Mouse (Mus musculus) CH12.LX (cell line): ENCODE results near the gene Aox1.

Experiments
- CHD2 ChIP-seq: IDR thresholded peaks from 2 replicates; pipeline ENCODE4 v1.6.1; 2011; ENCODE audit warnings: low read length, improper control_type of control experiment
- CTCF ChIP-seq, 2 experiments: IDR thresholded peaks in 1 of 2; conservative IDR thresholded peaks in 1 of 2; 2 replicates each; pipeline ENCODE4 v1.5.1; 2011 to 2012; ENCODE audit warnings: low read depth in 2 of 2, low read length in 2 of 2, improper control_type of control experiment in 1 of 2, inconsistent platforms in 1 of 2, mild to moderate bottlenecking in 1 of 2, moderate library complexity in 1 of 2
- EP300 ChIP-seq: IDR thresholded peaks from 2 replicates; pipeline ENCODE4 v1.6.1; 2011; ENCODE audit warnings: low read length, improper control_type of control experiment
- HCFC1 ChIP-seq: IDR thresholded peaks from 2 replicates; pipeline ENCODE4 v1.6.1; 2012; ENCODE audit warnings: low read depth, mild to moderate bottlenecking, inconsistent platforms, low read length, improper control_type of control experiment
- MAFK ChIP-seq: IDR thresholded peaks from 2 replicates; pipeline ENCODE4 v1.6.1; 2011; ENCODE audit warnings: low read length, improper control_type of control experiment; ENCODE audit not compliant: insufficient replicate concordance
- MEF2A ChIP-seq: IDR thresholded peaks from 2 replicates; pipeline ENCODE4 v1.6.1; 2014; ENCODE audit warnings: low read depth, mild to moderate bottlenecking, inconsistent platforms, low read length, improper control_type of control experiment, borderline replicate concordance
- MXI1 ChIP-seq: IDR thresholded peaks from 2 replicates; pipeline ENCODE4 v1.6.1; 2011; ENCODE audit warnings: mild to moderate bottlenecking, low read depth, low read length, improper control_type of control experiment
- NELFE ChIP-seq: IDR thresholded peaks from 2 replicates; pipeline ENCODE4 v1.6.1; 2011; ENCODE audit warnings: low read depth, low read length, improper control_type of control experiment
- RAD21 ChIP-seq: IDR thresholded peaks from 2 replicates; pipeline ENCODE4 v1.6.1; 2011; ENCODE audit warnings: low read depth, mild to moderate bottlenecking, low read length, improper control_type of control experiment, moderate library complexity
- SIN3A ChIP-seq: IDR thresholded peaks from 2 replicates; pipeline ENCODE4 v1.6.1; 2012; ENCODE audit warnings: low read length, improper control_type of control experiment, inconsistent platforms
- TBP ChIP-seq: conservative IDR thresholded peaks from 2 replicates; pipeline ENCODE4 v1.6.1; 2011; ENCODE audit warnings: low read depth, low read length, improper control_type of control experiment
- ZNF384 ChIP-seq: IDR thresholded peaks from 2 replicates; pipeline ENCODE4 v1.6.1; 2012; ENCODE audit warnings: low read depth, low read length, improper control_type of control experiment, inconsistent platforms

DNA sequence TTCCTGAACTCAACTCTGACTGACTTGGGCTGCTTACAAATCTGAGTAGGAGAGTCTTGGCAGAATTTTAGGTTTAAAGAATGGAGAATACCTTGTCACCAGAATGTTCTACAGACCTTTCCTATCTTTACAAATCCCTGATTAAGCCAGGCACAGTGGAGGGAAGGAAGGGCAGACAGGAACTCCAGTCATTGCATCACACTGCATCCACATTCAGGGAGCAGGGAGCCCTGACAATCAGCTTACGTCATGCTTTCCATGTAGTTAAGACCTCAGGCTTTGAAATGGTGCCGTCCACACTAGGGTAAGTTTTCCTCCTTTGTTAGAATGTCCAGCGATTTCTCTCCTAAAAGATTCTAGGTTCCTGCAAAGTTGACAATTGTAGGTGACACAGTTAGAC lies 61.5 kb downstream of the Aox1 start:
- TF ChIP-seq NELFE, result no peak
- no peak for TF ChIP-seq MEF2A
- no peak for TF ChIP-seq MAFK
- no peak for TF ChIP-seq MXI1
- no peak for TF ChIP-seq ZNF384
- no peak for TF ChIP-seq TBP
- no peak for TF ChIP-seq CTCF (conservative IDR thresholded peaks at IDR 0.05 in 1 of 2, IDR thresholded peaks at IDR 0.05 in 1 of 2; ENCODE audit: low read depth in 2 of 2, low read length in 2 of 2)
- TF ChIP-seq CHD2, result no peak
- no peak for TF ChIP-seq RAD21
- no peak for TF ChIP-seq HCFC1
- TF ChIP-seq SIN3A, result no peak
- no peak for TF ChIP-seq EP300
